Mouse (Mus musculus) lung, postnatal 0 days (tissue): ENCODE measurements around the gene Fancc. TPM values are rescaled to one million over a fixed set of nuclear protein-coding genes. Genes with fewer than 3 reads are reported as not detected.

Experiments used
- ATAC-seq: fragments of 200-750 bp; cut with Nextera tagmentation; 2 replicates; pipeline ENCODE4 v1.8.0; 2017; ENCODE audit warnings: moderate library complexity
- DNase-seq: peaks from one replicate; pipeline ENCODE4 v3.0.0-alpha.2; 2016; ENCODE audit warnings: low spot score
- H3K27ac ChIP-seq: fragments of 300-500 bp; sonication (generic); 2 replicates; pipeline ENCODE4 v1.5.1; 2014; ENCODE audit warnings: antibody characterized with exemption, mild to moderate bottlenecking, low read length, mixed read lengths
- H3K27me3 ChIP-seq: fragments of 300-500 bp; sonication (generic); replicated peaks from 2 replicates; pipeline ENCODE4 v1.6.1; 2014; ENCODE audit warnings: low read length, mixed read lengths; ENCODE audit not compliant: insufficient read depth
- H3K36me3 ChIP-seq: fragments of 300-500 bp; sonication (generic); 2 replicates; pipeline ENCODE4 v1.6.1; 2014; ENCODE audit warnings: low read length, mixed read lengths; ENCODE audit not compliant: insufficient read depth
- H3K4me1 ChIP-seq: fragments of 300-500 bp; sonication (generic); 2 replicates; pipeline ENCODE4 v1.6.1; 2014; ENCODE audit warnings: antibody characterized with exemption, low read depth, low read length, mixed read lengths; ENCODE audit not compliant: insufficient read depth
- H3K4me2 ChIP-seq: fragments of 300-500 bp; sonication (generic); replicated peaks from 2 replicates; pipeline ENCODE4 v1.6.1; 2014; ENCODE audit warnings: low read depth, mild to moderate bottlenecking, low read length, moderate library complexity, mixed read lengths
- H3K4me3 ChIP-seq: fragments of 300-500 bp; sonication (generic); 2 replicates; pipeline ENCODE4 v1.5.1; 2014; ENCODE audit warnings: low read depth, low read length
- H3K9ac ChIP-seq: fragments of 300-500 bp; sonication (generic); replicated peaks from 2 replicates; pipeline ENCODE4 v1.6.1; 2014; ENCODE audit warnings: low read depth, mild to moderate bottlenecking
- H3K9me3 ChIP-seq: fragments of 300-500 bp; sonication (generic); 2 replicates; pipeline ENCODE4 v1.6.1; 2016; ENCODE audit warnings: low read length, mixed read lengths
- CTCF ChIP-seq: IDR thresholded peaks from 2 replicates; pipeline ENCODE4 v1.5.1; 2016; ENCODE audit warnings: antibody characterized with exemption, mild to moderate bottlenecking
- EP300 ChIP-seq: IDR thresholded peaks from 2 replicates; pipeline ENCODE4 v1.6.1; 2016; ENCODE audit warnings: antibody characterized with exemption, mild to moderate bottlenecking, control low read depth
- WGBS: fragments of 180-500 bp; shearing (Covaris S2); extraction: QIAGEN DNeasy Blood & Tissue Kit; methylation state at CpG from one replicate; pipeline ENCODE4 v1.1.7; 2014; 5-methylcytosine and 5-hydroxymethylcytosine counted together
- polyA plus RNA-seq: library from polyadenylated mRNA; unstranded; fragments of >200 nt; fragmentation: Nextera tagmentation; extraction: Ambion mirVana; gene quantifications from 2 replicates; pipeline ENCODE4 v1.2.1, GENCODE M21; 2015

Fancc gene
- polyA plus RNA-seq, 1 experiment from 2014 or later: 26.0 TPM

DNA sequence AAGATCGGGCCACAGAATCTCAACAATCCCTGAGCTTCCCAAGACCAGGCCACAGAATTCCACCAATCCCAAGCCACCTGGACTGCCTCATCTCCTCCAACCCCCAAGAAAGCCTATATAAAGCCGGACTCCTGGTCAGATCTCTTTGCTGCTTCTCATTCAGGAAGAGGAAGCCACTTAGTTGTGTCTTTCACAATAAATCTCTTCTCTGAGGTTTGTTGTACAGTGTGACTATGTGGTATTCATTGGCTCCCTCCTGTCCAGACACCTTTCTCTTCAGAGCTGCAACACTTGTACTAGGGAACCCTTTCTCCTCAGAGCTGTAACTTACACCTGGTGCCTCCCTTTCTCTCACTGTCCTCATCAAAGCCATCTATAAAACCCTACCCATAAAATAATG is 92.4 kb downstream of the Fancc start:
- Histone ChIP-seq H3K4me3 (no peak overlapping the region), H3K4me2 (no peak overlapping the region), H3K9ac (no peak overlapping the region), H3K4me1 (no peaks in the 10 kb centered on the region), H3K36me3 (no peaks in the 10 kb centered on the region), H3K9me3 (no peaks in the 10 kb centered on the region), H3K27ac (no peak overlapping the region), H3K27me3 (no peaks in the 10 kb centered on the region)
- DNase-seq: no peak
- ATAC-seq: no peak
- TF ChIP-seq CTCF (no peak), EP300 (no peak)
- WGBS: 78% methylated on average over 2 of the region's 2 CpGs

GRCm38 (mm10) chr13:63402823-63403222 is 94.3 kb downstream of the Fancc start:
- H3K36me3 ChIP-seq: no peaks in the 10 kb centered on the region
- TF ChIP-seq EP300: no peak
- no peak for TF ChIP-seq CTCF
- no peaks in the 10 kb centered on the region for H3K4me1 ChIP-seq
- no peak overlapping the region for H3K9ac ChIP-seq
- DNase-seq: no peak
- no peak; the same call in 1 of the 2 replicates for ATAC-seq
- no peak overlapping the region for H3K4me2 ChIP-seq
- H3K27ac ChIP-seq: no peak overlapping the region
- 50% methylated on average over 2 of the region's 2 CpGs for WGBS
- no peaks in the 10 kb centered on the region for H3K27me3 ChIP-seq
- H3K4me3 ChIP-seq: no peak overlapping the region
- H3K9me3 ChIP-seq: no peaks in the 10 kb centered on the region

DNA sequence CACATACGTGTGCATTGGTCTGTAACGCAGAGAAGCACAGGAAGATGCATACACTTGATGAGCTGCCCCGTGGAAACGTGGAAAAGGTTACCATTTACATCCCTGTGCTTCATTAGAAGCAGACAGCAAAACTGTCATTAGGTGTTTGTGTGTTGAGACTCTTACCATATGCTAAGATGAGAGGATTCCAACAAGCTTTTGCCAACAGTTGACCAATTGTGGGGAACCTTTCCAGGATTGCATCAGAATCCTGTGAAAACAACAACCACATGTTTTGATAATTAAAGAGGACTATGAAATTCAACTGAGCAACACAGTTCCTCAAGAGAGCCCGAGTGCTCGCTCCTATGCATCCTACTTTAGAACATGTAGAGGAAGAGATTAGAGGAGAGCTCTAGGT is 97.0 kb downstream of the Fancc start:
- WGBS: 68% methylated on average over 6 of the region's 6 CpGs
- H3K9me3 ChIP-seq: no peaks in the 10 kb centered on the region
- no peak overlapping the region for H3K4me3 ChIP-seq
- no peak overlapping the region for H3K4me2 ChIP-seq
- H3K9ac ChIP-seq: no peak overlapping the region
- ATAC-seq (peak; percentile 83), DNase-seq (peak; percentile 79)
- H3K27ac ChIP-seq: 0 out of 2 replicates have a peak overlapping the region, but pooled peaks have one; percentile 20
- no peaks in the 10 kb centered on the region for H3K36me3 ChIP-seq
- TF ChIP-seq CTCF (no peak), EP300 (peak; percentile 71)
- 0 out of 2 replicates have a peak, but pooled peaks cover 4% of the 10 kb centered on the region for H3K4me1 ChIP-seq
- H3K27me3 ChIP-seq: no peaks in the 10 kb centered on the region

- TF ChIP-seq EP300 (0 out of 2 replicates have a peak, but pooled peaks have one; percentile 17), CTCF (no peak)
- Histone ChIP-seq H3K27ac (no peak overlapping the region), H3K9ac (no peak overlapping the region), H3K4me3 (no peak overlapping the region), H3K4me1 (0 out of 2 replicates have a peak, but pooled peaks cover 4% of the 10 kb centered on the region), H3K4me2 (no peak overlapping the region), H3K36me3 (no peaks in the 10 kb centered on the region), H3K9me3 (no peaks in the 10 kb centered on the region), H3K27me3 (no peaks in the 10 kb centered on the region)
- peak; percentile 64 for ATAC-seq
- peak; percentile 75 for DNase-seq
- WGBS: 44% methylated on average over 1 of the region's 1 CpGs
These were observed 99.7 kb downstream of the Fancc start for GRCm38 (mm10) chr13:63397420-63397819.

- no peak for ATAC-seq
- 74% methylated on average over 7 of the region's 7 CpGs for whole genome bisulfite sequencing
These were observed 102.6 kb downstream of the Fancc start for GRCm38 (mm10) chr13:63394304-63395063.

DNA sequence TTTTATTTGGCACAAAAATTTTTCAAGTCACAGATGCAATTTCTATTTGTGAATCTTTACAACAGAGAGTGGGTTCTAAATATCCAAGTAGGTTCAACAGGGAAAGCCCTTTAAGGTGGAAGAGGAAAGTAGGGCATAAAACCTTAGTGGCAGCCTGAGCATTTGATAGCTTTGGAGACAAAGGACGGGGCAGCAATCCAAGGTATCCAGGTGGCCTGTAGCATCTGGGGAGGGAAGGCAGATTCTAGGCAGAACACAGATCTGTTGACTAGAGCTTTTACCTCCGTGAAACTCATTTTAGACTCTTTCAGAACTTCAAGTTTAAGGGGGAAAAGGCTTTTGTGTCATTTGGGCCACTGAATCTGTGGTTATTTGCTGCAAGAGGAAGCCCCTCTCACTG is 111.8 kb downstream of the Fancc start:
- WGBS: 93% methylated on average over 2 of the region's 2 CpGs
- Histone ChIP-seq H3K9me3 (no peaks in the 10 kb centered on the region), H3K36me3 (no peaks in the 10 kb centered on the region), H3K9ac (no peak overlapping the region), H3K4me2 (no peak overlapping the region), H3K4me3 (no peak overlapping the region), H3K4me1 (no peaks in the 10 kb centered on the region), H3K27ac (no peak overlapping the region), H3K27me3 (no peaks in the 10 kb centered on the region)
- ATAC-seq (no peak), DNase-seq (no peak)
- TF ChIP-seq CTCF (no peak), EP300 (no peak)

More at GRCm38 (mm10) chr13:63394304-63395063, 102.6 kb downstream of the Fancc start:
- Histone ChIP-seq H3K27ac (no peak overlapping the region), H3K36me3 (no peaks in the 10 kb centered on the region), H3K4me2 (no peak overlapping the region), H3K27me3 (no peaks in the 10 kb centered on the region), H3K4me3 (no peak overlapping the region), H3K9me3 (no peaks in the 10 kb centered on the region), H3K9ac (no peak overlapping the region), H3K4me1 (0 out of 2 replicates have a peak, but pooled peaks cover 4% of the 10 kb centered on the region)
- TF ChIP-seq EP300: no peak
- no peak for TF ChIP-seq CTCF
- DNase-seq: no peak
